Mouse (Mus musculus) limb, embryonic 11.5 days (tissue): ENCODE measurements at regions not wholly inside any gene's neighbourhood (a gene's known extent, or its start where the extent isn't known, plus 50 kb on each side); places are given as distances from the start of the nearest gene placed in this dataset.

Experiments
- ATAC-seq: fragments of 200-750 bp; cut with Nextera tagmentation; 2 replicates; pipeline ENCODE4 v1.8.0; 2017; ENCODE audit warnings: low read depth; ENCODE audit not compliant: insufficient number of reproducible peaks, low FRiP score, low TSS enrichment
- DNase-seq: peaks from one replicate; pipeline ENCODE4 v3.0.0-alpha.2; 2015; ENCODE audit warnings: low spot score
- H3K27ac ChIP-seq: fragments of 300-500 bp; sonication (generic); replicated peaks from 2 replicates; pipeline ENCODE4 v1.5.1; 2014; ENCODE audit warnings: low read depth, mild to moderate bottlenecking, low read length
- H3K27me3 ChIP-seq: fragments of 300-500 bp; sonication (generic); 2 replicates; pipeline ENCODE4 v1.6.1; 2014; ENCODE audit warnings: mild to moderate bottlenecking, low read length, mixed read lengths; ENCODE audit not compliant: control insufficient read depth, insufficient read depth
- H3K36me3 ChIP-seq: fragments of 300-500 bp; sonication (generic); 2 replicates; pipeline ENCODE4 v1.6.1; 2014; ENCODE audit warnings: mild to moderate bottlenecking, low read length, moderate library complexity, mixed read lengths; ENCODE audit not compliant: control insufficient read depth, insufficient read depth
- H3K4me1 ChIP-seq: fragments of 300-500 bp; sonication (generic); 2 replicates; pipeline ENCODE4 v1.6.1; 2014; ENCODE audit warnings: low read length, mixed read lengths; ENCODE audit not compliant: control insufficient read depth, insufficient read depth
- H3K4me2 ChIP-seq: fragments of 300-500 bp; sonication (generic); 2 replicates; pipeline ENCODE4 v1.6.1; 2014; ENCODE audit warnings: low read depth, mild to moderate bottlenecking, moderate library complexity; ENCODE audit not compliant: severe bottlenecking
- H3K4me3 ChIP-seq: fragments of 300-500 bp; sonication (generic); 2 replicates; pipeline ENCODE4 v1.5.1; 2014; ENCODE audit warnings: low read depth, low read length
- H3K9ac ChIP-seq: fragments of 300-500 bp; sonication (generic); 2 replicates; pipeline ENCODE4 v1.6.1; 2014; ENCODE audit warnings: mild to moderate bottlenecking, low read length
- H3K9me3 ChIP-seq: fragments of 300-500 bp; sonication (generic); 2 replicates; pipeline ENCODE4 v1.6.1; 2016; ENCODE audit warnings: low read length; ENCODE audit not compliant: control insufficient read depth
- WGBS: fragments of 180-500 bp; shearing (Covaris S2); extraction: QIAGEN DNeasy Blood & Tissue Kit; methylation state at CpG from one replicate; pipeline ENCODE4 v1.1.7; 2014; 5-methylcytosine and 5-hydroxymethylcytosine counted together

DNA sequence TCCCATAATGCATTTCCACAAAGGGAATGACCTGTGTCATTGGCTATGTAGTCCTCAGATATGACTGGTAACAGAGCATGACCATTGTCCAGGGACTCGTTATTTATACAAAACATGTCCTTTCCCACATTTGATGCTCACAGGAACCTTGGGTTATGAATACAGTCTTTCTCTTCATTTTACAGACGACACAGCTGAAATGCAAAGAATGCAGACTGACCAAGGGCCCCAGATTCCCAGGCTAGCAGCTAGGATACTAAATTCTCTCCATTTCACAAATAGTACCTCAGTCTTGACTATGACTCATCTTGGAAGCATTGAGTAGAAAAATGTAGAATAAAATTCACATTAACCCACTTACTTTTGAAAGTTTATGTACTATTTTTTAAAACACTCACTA, 182.7 kb upstream of the Sox4 start:
- no peak overlapping the region for H3K9ac ChIP-seq
- no peaks in the 10 kb centered on the region for H3K4me1 ChIP-seq
- no peaks in the 10 kb centered on the region for H3K9me3 ChIP-seq
- DNase-seq (no peak), ATAC-seq (no peak)
- H3K27ac ChIP-seq: no peak overlapping the region
- H3K4me3 ChIP-seq: no peak overlapping the region
- no peaks in the 10 kb centered on the region for H3K27me3 ChIP-seq
- H3K36me3 ChIP-seq: no peaks in the 10 kb centered on the region
- H3K4me2 ChIP-seq: no peak overlapping the region
- 85% methylated on average over 2 of the region's 2 CpGs for WGBS

DNA sequence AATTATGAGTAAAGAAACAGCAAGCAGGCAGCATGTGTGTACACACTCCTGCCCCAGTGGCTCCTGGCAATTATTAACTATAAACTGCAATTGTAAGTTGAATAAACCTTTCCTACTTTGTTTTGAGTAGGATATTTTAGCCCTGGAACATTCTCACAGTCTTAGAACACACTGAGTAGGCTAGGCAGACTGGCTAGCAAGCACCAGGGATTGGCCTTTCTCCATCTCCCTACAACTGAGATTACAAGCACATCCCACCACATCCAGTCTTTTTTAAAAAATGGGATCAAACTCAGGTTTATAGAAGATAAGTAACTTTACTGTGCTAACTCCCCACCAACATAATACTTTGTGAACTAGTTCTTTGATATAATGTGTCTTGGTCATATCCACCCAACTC, 174.0 kb upstream of the Sox4 start:
- DNase-seq: no peak
- no peak overlapping the region for H3K9ac ChIP-seq
- H3K36me3 ChIP-seq: no peaks in the 10 kb centered on the region
- ATAC-seq: no peak
- H3K27ac ChIP-seq: no peak overlapping the region
- no peaks in the 10 kb centered on the region for H3K27me3 ChIP-seq
- no peaks in the 10 kb centered on the region for H3K4me1 ChIP-seq
- H3K9me3 ChIP-seq: no peaks in the 10 kb centered on the region
- H3K4me2 ChIP-seq: no peak overlapping the region
- no peak overlapping the region for H3K4me3 ChIP-seq

DNA sequence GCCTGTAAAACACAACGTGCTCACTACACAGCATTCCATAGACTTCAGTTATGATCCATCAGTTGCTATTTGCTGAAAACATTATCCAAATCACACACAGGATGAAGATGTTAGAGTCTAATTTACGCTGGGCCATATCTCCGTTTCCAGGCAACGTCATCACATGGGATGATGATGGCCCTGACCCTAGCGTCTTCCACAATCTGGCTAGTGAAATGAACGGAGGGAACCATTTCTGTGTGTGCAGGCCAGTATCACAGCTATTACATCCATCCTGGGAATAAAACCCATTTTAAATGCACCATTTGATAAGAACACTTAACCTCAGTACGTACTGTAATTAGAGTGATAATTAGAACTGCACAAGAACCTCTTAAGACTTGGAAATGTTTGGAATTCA, 170.0 kb upstream of the Sox4 start:
- Histone ChIP-seq H3K4me1 (no peaks in the 10 kb centered on the region), H3K36me3 (no peaks in the 10 kb centered on the region), H3K27ac (no peak overlapping the region), H3K9ac (no peak overlapping the region), H3K4me2 (no peak overlapping the region), H3K27me3 (no peaks in the 10 kb centered on the region), H3K4me3 (no peak overlapping the region), H3K9me3 (no peaks in the 10 kb centered on the region)
- WGBS: 90% methylated on average over 7 of the region's 7 CpGs
- DNase-seq (no peak), ATAC-seq (no peak)

DNA sequence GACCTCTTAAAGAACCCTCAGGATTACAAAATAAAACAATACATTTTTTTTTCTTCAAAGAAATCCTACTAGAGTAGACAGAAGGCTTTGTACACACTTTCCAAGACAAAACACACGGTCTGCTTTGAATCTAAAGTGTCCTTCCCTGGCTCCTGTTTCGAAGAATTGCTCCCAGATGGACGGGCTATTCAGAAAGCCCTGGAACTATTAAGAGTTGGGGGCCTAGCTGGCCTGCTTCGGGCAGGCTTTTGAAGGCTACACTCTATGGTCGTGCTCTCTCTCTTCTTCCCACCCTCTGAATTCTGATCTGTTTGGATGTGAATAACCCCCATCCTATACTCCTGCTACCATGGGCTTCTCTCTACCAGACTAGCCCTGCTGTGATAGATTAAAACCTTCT, 167.6 kb upstream of the Sox4 start:
- Histone ChIP-seq H3K4me1 (no peaks in the 10 kb centered on the region), H3K9ac (no peak overlapping the region), H3K27ac (no peak overlapping the region), H3K27me3 (no peaks in the 10 kb centered on the region), H3K4me3 (no peak overlapping the region), H3K9me3 (no peaks in the 10 kb centered on the region), H3K4me2 (no peak overlapping the region), H3K36me3 (no peaks in the 10 kb centered on the region)
- 69% methylated on average over 5 of the region's 5 CpGs for WGBS
- ATAC-seq: no peak
- DNase-seq: no peak

DNA sequence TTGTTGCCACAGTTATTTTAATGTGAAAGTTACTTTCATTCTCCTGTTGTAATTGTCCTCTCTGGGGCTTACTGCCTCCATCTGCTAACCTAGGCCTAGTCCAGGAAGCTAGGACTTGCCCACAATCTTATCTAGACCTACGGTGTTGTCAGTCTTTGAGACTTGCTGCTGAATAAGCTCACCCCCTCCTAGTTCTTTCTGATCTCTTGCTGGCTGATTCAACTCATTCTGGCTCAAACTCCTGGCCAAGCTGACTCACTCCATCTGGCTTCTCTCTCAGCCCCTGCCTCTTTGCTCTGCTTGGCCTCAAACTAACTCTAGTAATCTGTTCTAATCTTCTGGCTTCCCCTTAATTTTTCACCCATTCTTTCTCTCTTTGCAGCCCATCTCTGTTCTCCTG, 165.8 kb upstream of the Sox4 start:
- DNase-seq: no peak
- ATAC-seq: no peak
- WGBS: 86% methylated on average over 1 of the region's 1 CpGs
- no peaks in the 10 kb centered on the region for H3K27me3 ChIP-seq
- H3K4me3 ChIP-seq: no peak overlapping the region
- no peak overlapping the region for H3K4me2 ChIP-seq
- no peaks in the 10 kb centered on the region for H3K9me3 ChIP-seq
- H3K27ac ChIP-seq: no peak overlapping the region
- no peaks in the 10 kb centered on the region for H3K4me1 ChIP-seq
- H3K36me3 ChIP-seq: no peaks in the 10 kb centered on the region
- H3K9ac ChIP-seq: no peak overlapping the region

DNA sequence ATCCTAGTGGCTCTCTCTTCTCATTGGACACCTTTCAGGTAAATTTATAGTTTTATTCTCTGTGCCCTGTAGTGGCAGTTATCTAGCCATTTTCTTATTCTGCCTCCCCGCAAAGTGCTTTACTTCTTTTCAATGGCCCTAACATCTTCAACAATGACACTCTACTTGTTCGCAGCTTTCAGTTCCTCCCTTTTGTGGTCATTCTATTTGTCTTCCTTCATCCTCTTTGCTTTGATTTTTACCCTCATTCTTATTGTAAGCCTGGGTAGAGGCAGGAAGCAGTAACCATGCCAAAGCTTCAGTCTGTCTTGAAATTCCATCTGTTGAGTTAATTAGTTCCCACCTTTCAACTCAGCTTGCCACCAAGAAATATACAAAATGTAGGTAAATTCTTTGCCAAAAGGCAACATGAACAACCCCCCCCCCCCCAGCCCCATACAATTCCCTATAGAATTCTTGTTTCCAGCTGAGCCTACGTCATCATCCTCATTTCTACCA, 161.5 kb upstream of the Sox4 start:
- WGBS: 91% methylated on average over 3 of the region's 3 CpGs
- no peak for DNase-seq
- no peaks in the 10 kb centered on the region for H3K36me3 ChIP-seq
- no peak overlapping the region for H3K4me2 ChIP-seq
- peaks cover 3% of the 10 kb centered on the region; the same call in 1 of the 2 replicates for H3K9me3 ChIP-seq
- H3K4me3 ChIP-seq: no peak overlapping the region
- H3K4me1 ChIP-seq: no peaks in the 10 kb centered on the region
- no peak for ATAC-seq
- H3K27ac ChIP-seq: no peak overlapping the region
- H3K9ac ChIP-seq: no peak overlapping the region
- no peaks in the 10 kb centered on the region for H3K27me3 ChIP-seq

DNA sequence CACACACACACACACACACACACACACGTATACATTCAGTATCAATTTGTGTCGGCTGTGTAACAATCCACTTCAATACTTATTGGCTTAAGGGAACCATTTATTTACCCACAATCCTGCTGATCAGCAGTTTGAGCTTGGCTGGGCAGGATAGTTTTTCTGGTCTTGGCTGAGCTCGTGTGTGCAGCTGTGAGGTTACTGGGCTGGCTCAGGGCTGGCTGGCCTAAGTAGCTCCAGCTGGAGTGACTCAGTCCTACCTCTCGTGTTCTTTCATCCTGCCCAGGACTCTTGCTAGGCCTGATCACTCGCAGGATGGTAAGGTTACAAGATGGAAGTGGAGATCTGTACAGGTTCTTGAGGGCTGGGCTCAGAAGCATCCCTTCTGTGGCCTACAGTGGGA, 156.6 kb upstream of the Sox4 start:
- ATAC-seq (no peak), DNase-seq (peak; percentile 30)
- Histone ChIP-seq H3K27me3 (no peaks in the 10 kb centered on the region), H3K4me1 (no peaks in the 10 kb centered on the region), H3K9me3 (peaks cover 3% of the 10 kb centered on the region; the same call in 1 of the 2 replicates), H3K36me3 (no peaks in the 10 kb centered on the region), H3K4me3 (no peak overlapping the region), H3K27ac (no peak overlapping the region), H3K4me2 (no peak overlapping the region), H3K9ac (no peak overlapping the region)
- WGBS: 67% methylated on average over 5 of the region's 5 CpGs

DNA sequence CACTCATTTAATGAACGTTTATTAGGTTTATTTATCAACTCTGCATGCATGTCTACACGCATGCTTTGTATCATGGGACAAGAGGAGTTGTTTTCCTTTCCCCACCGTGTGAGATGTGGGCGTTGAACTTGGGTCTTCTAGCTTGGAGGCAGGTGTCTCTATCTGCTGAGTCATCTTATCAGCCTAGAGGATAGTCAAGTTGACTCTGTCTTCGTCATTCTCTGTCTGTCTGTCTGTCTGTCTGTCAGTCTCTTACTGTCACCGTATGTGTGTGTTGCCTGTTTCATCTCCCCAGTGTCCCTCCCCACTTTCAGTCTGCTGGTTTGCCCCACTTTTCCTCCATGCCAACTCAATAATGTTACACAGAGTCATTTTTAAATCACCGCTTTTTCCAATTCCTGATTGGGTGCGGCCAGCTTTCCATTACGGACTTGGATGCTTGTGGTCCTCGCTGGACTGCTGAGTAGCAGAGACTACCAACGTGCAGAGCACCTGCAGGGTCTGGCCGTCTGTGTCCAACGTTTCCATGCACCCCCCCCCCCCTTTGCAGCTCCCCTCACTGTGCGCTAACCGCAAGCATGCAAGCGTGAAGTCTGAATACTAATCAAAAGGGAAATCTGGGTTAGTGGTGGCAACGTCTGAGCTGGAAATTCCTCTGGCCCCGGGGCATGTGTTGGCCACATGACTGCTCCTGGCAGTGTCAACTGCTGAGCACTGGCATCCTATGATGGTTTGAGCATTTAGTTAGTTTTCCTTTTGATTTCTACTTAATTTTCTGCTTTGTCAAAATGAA, 155.7 kb upstream of the Sox4 start:
- peak; percentile 26 for DNase-seq
- no peak for ATAC-seq
- 79% methylated on average over 18 of the region's 18 CpGs for WGBS

DNA sequence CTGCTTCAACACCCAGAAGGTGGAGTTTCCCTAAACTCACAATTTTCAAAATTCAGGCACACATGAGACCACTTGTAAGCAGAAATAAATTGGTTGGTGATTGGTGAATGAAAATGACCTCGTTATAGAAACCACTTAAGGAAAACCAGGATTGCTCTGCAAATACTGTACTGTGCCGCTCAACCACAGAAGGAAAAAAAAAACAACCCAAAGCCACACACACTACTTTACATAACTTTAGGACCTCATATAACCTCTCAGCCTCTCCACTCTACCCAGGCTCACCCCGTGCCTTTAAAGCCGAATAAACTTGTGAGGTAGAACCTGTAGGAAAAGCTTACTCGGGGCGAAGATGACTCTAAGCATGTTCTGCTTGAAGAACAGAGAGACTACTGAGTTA, 154.7 kb upstream of the Sox4 start:
- Histone ChIP-seq H3K27me3 (no peaks in the 10 kb centered on the region), H3K27ac (no peak overlapping the region), H3K9ac (no peak overlapping the region), H3K4me2 (no peak overlapping the region), H3K9me3 (peaks cover 3% of the 10 kb centered on the region; the same call in 1 of the 2 replicates), H3K4me3 (no peak overlapping the region), H3K4me1 (no peaks in the 10 kb centered on the region), H3K36me3 (no peaks in the 10 kb centered on the region)
- ATAC-seq (no peak), DNase-seq (no peak)
- 83% methylated on average over 6 of the region's 6 CpGs for WGBS

More for the DNA sequence above, 155.7 kb upstream of the Sox4 start:
- Histone ChIP-seq H3K9ac (no peak overlapping the region), H3K36me3 (no peaks in the 10 kb centered on the region), H3K4me3 (no peak overlapping the region), H3K4me2 (no peak overlapping the region), H3K27ac (no peak overlapping the region), H3K4me1 (no peaks in the 10 kb centered on the region), H3K9me3 (peaks cover 3% of the 10 kb centered on the region; the same call in 1 of the 2 replicates), H3K27me3 (no peaks in the 10 kb centered on the region)
